Mouse (Mus musculus) frontal cortex, postnatal 36 days (tissue): ENCODE measurements around the gene Col24a1.
"Not testable (repeated sequence)": the region's sequence is repeated elsewhere in the genome, so short reads cannot be mapped to it uniquely, and the experiment has no call there.

ENCODE experiments used
- DNase-seq, 2 experiments: peaks; one replicate each; pipeline ENCODE4 v3.0.0; 2022; ENCODE audit warnings: low spot score in 2 of 2

Gene Col24a1

GRCm38 (mm10) chr3:145353951-145354350 is 61.7 kb downstream of the Col24a1 start:
- DNase-seq = no peak

- no peak for DNase-seq
Observed at GRCm38 (mm10) chr3:145356865-145357487, 64.7 kb downstream of the Col24a1 start.

DNA sequence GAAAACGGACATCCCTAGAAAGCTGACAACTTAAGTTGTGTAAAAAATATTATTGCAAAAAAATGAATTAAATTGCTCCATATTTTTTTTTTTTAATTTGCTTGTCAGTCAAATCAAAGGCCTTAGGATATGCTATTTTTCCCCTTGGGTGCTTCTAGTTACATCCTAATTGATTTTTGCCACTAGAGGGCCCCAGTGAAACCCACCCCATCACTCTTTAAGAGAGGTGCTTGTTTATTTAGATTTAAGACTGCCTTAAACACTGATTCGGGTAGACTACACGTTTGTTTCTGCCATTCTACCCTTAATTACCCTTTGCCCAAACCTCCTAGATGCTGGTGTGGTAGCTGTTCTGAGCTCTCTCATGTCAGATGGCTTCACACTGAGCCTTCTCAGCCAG is 73.0 kb downstream of the Col24a1 start:
- DNase-seq = no peak

GRCm38 (mm10) chr3:145367176-145367717 is 75.0 kb downstream of the Col24a1 start:
- no peak for DNase-seq

DNA sequence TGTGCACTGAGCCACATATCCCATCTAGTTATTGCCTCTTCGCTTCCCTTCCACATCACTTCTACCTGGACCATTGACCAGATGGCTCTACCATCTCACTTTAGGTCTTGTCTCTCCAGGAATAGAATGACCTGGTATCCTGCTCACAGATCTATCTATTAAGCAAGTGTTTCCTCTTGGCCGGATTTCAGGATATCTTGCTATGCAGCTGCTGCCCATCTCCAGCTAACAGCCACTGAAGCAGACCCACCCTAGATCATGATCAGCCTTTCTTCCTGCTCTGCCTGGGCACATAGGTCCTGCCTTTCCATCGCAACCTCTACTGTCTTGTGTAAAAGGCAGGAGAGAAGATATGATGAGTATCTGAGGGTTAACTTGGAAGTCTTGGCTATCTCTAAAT is 84.0 kb downstream of the Col24a1 start:
- no peak for DNase-seq

- DNase-seq = no peak
Observed at GRCm38 (mm10) chr3:145383095-145383494, 90.8 kb downstream of the Col24a1 start.

DNA sequence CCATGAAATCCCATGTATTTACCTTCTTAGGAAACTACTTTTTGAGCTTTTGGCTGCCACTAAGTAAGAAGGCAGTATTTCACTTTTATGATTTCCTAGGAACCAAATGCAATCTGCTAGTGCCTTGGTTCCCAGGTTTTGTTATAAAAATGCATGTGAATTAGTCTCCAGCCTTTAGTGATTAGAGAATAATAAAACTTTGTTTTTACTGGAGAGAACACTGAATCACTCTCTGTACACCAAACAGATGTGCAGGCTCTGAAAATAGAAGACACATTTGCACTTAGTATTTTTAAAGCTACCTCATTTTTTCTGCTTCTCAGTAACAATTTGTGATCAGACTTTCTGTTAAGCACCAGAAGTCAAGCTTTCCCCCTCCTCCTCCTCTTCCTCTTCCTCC is 94.2 kb downstream of the Col24a1 start:
- DNase-seq = no peak

- DNase-seq = no peak
Observed at GRCm38 (mm10) chr3:145390681-145391080, 98.4 kb downstream of the Col24a1 start.

DNA sequence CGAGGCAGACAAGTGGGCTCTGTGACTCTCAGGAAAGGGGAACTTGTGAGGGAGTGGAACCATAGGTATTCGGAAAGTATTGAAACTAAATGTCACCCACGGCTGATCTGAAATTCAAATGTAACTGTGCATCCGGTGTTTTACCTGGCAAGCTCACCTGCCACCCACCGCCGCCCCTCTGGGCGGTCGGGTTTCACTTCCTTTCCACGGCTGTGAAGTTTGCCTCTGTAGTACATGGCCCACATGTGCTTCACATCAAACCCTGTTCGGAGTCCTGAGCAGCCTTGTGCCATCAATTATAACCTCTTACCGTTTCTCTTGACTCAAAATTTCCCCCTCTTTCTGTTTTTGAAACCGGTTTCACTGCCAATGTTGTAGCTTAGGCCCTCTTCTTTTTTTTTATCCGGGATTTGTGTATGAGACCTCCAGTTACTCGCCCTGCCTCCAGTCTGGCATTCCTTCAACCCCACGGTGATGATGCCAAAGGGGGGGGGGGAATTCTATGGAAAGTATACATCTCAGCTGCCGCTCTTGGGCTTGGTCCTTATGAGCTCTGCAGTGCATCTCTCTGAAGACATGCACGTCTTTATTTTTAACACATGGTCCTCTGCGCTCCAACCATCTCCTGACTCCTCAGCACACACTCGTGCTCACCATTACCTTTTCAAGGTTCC is 99.9 kb downstream of the Col24a1 start:
- no peak for DNase-seq

GRCm38 (mm10) chr3:145399173-145399572 is 106.9 kb downstream of the Col24a1 start:
- DNase-seq = no peak

DNA sequence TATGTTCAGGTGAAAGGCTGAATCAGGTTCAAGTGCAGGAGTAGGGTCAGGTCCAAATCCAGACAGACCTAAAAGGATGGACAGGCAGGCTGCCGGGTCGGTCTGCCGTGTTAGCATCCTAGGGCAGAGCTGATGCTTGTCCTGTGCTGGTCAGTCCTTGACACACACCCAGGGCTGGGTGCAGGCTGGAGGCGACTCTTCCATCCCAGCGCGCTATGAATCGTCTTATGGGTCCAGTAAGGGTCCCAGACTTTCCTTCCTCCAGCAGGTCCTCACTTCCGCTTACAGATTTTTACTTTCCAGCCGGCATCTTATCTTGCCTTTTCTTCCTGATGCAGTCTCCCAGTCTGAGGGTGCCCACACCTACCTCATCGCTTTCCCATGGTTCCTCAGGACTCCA is 110.0 kb downstream of the Col24a1 start:
- no peak for DNase-seq

GRCm38 (mm10) chr3:145402994-145403393 is 110.7 kb downstream of the Col24a1 start:
- no peak for DNase-seq

- no peak for DNase-seq
Observed at GRCm38 (mm10) chr3:145408045-145408444, 115.8 kb downstream of the Col24a1 start.

DNA sequence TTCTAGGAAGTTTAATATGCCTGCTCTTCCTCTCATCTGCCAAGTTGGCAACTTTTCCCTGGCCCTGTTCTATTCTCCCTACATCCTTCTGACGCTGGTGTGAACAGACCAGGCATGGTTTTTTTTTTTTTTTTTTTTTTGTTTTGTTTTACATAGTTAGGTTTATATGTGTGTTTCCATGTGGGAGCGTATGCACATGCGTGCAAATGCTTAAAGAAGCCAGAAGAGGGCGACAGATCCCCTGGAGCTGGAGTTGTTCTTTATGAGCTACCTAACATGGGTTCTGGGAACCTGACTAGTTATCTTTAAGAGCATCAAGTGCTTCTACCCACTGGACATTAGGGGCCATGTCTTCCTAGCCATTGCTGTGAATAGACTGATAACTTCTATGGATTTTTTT is 119.9 kb downstream of the Col24a1 start:
- no peak for DNase-seq

GRCm38 (mm10) chr3:145414362-145414761 is 122.1 kb downstream of the Col24a1 start:
- no peak for DNase-seq

GRCm38 (mm10) chr3:145417809-145418208 is 125.5 kb downstream of the Col24a1 start:
- DNase-seq = no peak

GRCm38 (mm10) chr3:145420421-145420820 is 128.1 kb downstream of the Col24a1 start:
- DNase-seq = no peak

- DNase-seq = no peak
Observed at GRCm38 (mm10) chr3:145422044-145422443, 129.8 kb downstream of the Col24a1 start.

GRCm38 (mm10) chr3:145438352-145438751 is 146.1 kb downstream of the Col24a1 start:
- no peak for DNase-seq

DNA sequence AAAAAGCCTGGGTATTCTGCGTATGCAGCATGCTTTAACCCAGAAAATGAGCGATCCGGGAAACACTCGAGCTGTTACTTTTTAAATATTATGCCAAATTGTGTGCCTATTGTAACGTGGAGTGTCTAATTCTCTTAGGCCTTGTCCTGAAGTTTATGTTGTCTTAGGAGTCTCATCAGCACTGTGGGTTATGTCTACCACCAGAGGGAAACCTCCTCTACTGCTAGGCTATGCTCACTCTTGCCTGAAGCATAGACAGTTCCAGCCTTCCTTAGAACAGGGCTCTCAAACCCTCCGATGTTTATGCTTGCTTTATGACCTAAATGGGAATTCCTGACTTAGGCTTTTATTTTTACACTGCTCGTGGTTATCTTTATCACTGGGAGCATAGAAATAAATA is 146.8 kb downstream of the Col24a1 start:
- DNase-seq = no peak

GRCm38 (mm10) chr3:145440993-145441392 is 148.7 kb downstream of the Col24a1 start:
- no peak for DNase-seq

DNA sequence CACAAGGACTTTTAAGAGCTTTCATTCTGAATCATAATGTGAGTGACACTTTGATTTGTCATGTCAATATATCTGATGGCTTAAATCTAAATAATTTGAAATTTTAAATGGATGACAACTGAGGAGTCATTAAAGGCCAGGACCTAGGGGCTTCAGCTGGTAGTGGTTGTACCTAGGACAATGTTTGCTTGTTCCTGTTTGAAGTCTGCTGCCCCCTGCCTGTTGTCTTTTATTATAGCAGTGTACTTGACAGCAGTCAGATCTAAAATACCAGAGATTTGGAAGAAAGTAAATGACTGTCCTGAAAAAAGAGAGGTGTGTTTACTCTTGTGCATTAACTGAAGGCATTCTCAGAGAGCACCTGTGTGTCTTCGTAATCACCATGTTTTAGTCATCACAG is 150.0 kb downstream of the Col24a1 start:
- DNase-seq = peak; percentile 3 to 42

GRCm38 (mm10) chr3:145443167-145443566 is 150.9 kb downstream of the Col24a1 start:
- DNase-seq = not testable (repeated sequence)
